16 mouse cellular contexts compared by ENCODE assay signal in the genomic region with DNA sequence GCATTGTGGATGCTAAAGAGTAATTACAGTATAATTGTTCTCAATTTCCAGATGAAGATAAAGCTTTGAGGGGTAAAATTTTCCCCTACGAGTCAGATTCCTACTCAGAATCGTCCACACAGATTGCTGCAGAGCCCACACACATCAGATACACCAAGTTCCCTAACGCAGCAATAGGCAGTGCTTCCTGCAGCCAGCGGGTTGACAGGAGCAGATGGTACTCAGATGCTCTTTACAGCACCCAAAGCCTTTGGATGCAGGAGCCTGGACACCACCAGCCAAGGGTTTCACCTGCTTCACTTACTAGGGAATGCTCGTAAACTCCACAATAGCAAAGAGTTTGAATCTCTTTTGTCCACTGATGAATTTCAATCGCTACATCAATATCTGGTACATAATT. TPM values are rescaled to one million over a fixed set of nuclear protein-coding genes. Genes with fewer than 3 reads are reported as not detected.
"Had no signal": no experiment of that assay in that cellular context is flagged by ENCODE, and none has a peak within 500 bp of the region (broad histone marks: within the 10 kb centered on the region; RNA-seq: fewer than 3 reads in every experiment).

No protein-coding gene starts in this region.

- H3K4me1 ChIP-seq: limb, embryonic 10.5 days; liver, embryonic 15.5 days; midbrain, embryonic 13.5 days; neural tube, embryonic 15.5 days had no signal

- H3K27me3 ChIP-seq: midbrain, embryonic 13.5 days; neural tube, embryonic 15.5 days had no signal

- H3K9me3 ChIP-seq: limb, embryonic 10.5 days; liver, embryonic 15.5 days; midbrain, embryonic 13.5 days; neural tube, embryonic 15.5 days had no signal

- H3K4me3 ChIP-seq: left cerebral cortex, adult 2 months; limb, embryonic 10.5 days; liver, embryonic 15.5 days; midbrain, embryonic 13.5 days; neural tube, embryonic 15.5 days had no signal

- ATAC-seq: lung, postnatal 0 days; midbrain, embryonic 13.5 days had no signal

- H3K27ac ChIP-seq: left cerebral cortex, adult 2 months; limb, embryonic 10.5 days; liver, embryonic 15.5 days; midbrain, embryonic 13.5 days; neural tube, embryonic 15.5 days had no signal

- H3K36me3 ChIP-seq: limb, embryonic 10.5 days; liver, embryonic 15.5 days; midbrain, embryonic 13.5 days; neural tube, embryonic 15.5 days had no signal

- DNase-seq: kidney, adult 8-10 months; kidney, postnatal 25 days; lung, adult 2 months; lung, postnatal 36 days; right cerebral cortex, postnatal 4 days; spleen, adult 18-20 months; thymus, adult 18-20 months; thymus, postnatal 14 days had no signal

RNA-seq across cellular contexts. Expression of a gene that starts 12.7 kb away (rescaled TPM):
- total RNA-seq: megakaryocyte progenitor cell, adult 5-6 weeks had no signal

RNA-seq across cellular contexts. Expression of a gene that starts 18.5 kb away (rescaled TPM):
- total RNA-seq: megakaryocyte progenitor cell, adult 5-6 weeks had no signal
- polyA plus RNA-seq: liver, embryonic 11.5 days; liver, embryonic 15.5 days had no signal
